Mouse (Mus musculus) spleen, adult 12 weeks (tissue): Measurements from ENCODE around the gene Sorbs1.

Experiments used
- DNase-seq: peaks from one replicate; pipeline ENCODE4 v3.0.0; 2022; ENCODE audit warnings: low spot score

The Sorbs1 gene

DNA sequence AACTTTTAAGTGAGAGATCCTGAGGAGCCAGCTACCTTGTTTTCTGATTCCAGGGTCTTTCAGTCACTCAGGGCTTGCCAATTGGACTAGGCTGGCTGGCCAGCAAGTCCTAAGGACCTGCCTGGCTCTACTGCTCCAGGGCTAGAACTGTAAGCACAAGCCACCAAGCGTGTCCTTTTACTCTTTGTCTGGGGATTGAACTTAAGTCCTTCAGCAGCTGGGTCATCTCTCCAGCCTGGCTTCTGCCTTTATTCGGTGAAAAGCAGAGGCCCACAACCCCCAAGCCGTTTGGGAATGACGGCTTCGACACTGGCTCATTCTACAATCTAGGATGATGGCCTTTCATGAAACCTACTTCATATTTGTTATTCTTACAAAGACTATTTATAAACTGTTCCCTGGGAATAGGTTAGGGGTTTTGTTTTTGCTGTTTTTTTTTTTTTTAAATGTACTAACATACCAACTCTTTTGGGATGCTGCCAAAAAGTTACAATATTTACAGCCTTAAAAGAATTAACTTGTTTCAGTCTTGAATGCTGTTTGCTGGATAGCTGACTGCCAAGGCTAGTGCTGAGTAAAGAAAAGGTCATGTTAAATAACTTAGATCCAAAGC is 167.2 kb downstream of the Sorbs1 start:
- DNase-seq: no peak

GRCm38 (mm10) chr19:40345684-40346083 is 167.9 kb downstream of the Sorbs1 start:
- DNase-seq: peak; percentile 58

DNA sequence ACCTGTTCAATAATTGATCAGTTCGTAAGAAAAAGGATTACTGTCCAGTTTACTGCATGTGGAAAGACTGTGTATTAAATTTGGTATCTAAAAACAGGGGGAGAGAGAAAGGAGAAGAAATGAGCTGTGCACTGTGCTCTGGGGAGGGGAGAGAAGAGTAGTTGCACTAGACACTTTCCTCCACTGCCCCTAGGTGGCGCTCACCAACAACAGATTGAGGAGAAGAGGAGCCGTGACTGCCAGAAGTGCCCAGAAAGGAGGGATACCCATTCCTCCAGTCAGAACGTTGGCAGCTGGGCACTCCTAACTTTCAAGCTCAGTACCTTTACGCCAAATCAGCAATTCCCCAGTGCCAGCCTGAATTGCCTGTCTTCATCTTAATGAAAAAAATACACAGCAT is 170.6 kb downstream of the Sorbs1 start:
- DNase-seq: peak; percentile 67

- no peak for DNase-seq
These were observed 172.4 kb downstream of the Sorbs1 start for GRCm38 (mm10) chr19:40341141-40341540.

- DNase-seq: no peak
These were observed 176.9 kb downstream of the Sorbs1 start for GRCm38 (mm10) chr19:40336694-40337093.

DNA sequence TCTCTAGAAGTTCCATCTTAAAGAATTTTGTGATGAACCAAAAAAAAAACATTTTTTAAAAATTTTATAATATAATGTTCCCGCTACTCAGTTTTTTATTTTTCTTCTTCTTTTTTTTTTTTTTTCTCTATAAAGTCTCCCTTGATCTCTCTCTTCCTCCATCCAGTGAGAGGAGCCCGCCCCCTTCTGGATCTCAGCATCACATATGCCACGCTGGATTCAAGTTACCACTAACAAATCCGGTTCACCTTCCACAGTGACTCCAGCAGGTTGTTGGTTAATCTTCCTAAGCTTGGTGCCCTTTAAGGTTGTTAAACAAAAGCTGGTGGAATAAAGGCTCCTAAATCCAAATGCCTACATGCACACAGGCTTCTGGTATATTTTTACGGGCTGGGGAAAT is 179.7 kb downstream of the Sorbs1 start:
- no peak for DNase-seq

DNA sequence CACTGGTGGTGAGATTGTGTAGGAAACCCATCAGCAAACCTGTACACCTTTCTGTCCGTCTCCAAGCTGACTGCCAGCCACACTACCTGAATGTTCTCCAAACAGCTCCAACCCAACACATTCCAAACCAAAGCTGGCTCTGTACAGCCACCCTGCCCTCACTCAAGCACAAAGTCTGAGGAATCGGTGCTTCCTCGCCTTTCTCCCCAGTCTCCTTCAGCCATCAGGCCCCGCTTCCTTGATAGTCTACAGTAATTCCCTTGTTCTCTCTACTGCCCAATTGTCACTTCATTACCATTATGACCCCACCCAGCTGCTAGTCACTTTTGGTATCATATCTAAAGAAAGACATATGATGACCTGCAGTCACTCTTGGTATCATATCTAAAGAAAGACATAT is 180.5 kb downstream of the Sorbs1 start:
- no peak for DNase-seq

GRCm38 (mm10) chr19:40332303-40332702 is 181.3 kb downstream of the Sorbs1 start:
- no peak for DNase-seq

- no peak for DNase-seq
These were observed 181.7 kb downstream of the Sorbs1 start for GRCm38 (mm10) chr19:40331846-40332245.

- no peak for DNase-seq
These were observed 187.5 kb downstream of the Sorbs1 start for GRCm38 (mm10) chr19:40326126-40326525.

- DNase-seq: no peak
These were observed 188.2 kb downstream of the Sorbs1 start for GRCm38 (mm10) chr19:40325381-40325780.

- no peak for DNase-seq
These were observed 191.4 kb downstream of the Sorbs1 start for GRCm38 (mm10) chr19:40322226-40322625.

GRCm38 (mm10) chr19:40319199-40319598 is 194.4 kb downstream of the Sorbs1 start:
- DNase-seq: no peak

- no peak for DNase-seq
These were observed 195.1 kb downstream of the Sorbs1 start for GRCm38 (mm10) chr19:40318511-40318910.

DNA sequence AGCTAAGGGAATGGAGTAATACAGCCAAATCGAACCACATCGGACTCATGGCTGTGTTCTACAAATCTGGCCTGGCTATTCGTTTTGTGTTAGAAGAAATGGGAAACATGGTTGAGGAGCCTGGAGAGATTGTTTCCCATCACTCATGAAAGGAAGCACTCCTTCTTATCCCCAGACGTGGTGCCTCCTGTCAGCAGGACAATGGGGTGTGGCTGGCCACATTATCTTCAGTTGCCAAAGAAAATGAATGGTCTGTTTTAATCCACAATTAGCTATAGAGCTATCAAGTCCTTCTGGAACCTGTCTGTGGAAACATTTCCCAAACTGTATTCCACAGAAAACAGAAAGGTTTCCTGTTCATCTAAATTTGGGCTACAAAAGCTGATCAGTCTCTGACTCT is 196.6 kb downstream of the Sorbs1 start:
- DNase-seq: no peak

DNA sequence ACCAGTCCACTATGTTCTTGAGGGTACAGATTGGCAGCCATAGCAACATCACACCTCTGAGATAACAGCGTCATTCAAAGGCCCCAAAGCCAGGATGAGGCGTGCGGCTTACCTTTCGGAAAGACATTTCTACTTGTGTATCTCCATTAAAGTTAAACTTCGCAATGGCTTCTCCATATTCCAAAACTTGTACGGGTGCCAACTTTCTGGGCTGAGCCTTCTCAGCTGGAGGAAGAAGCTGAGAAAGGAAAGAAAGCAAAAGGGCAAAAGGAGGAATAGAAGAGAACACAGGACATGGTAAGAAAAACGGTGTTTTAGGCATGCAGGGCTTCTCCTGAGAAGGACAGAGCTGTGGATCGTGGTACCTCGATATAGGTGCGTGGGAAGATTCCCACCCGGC is 199.3 kb downstream of the Sorbs1 start:
- no peak for DNase-seq

DNA sequence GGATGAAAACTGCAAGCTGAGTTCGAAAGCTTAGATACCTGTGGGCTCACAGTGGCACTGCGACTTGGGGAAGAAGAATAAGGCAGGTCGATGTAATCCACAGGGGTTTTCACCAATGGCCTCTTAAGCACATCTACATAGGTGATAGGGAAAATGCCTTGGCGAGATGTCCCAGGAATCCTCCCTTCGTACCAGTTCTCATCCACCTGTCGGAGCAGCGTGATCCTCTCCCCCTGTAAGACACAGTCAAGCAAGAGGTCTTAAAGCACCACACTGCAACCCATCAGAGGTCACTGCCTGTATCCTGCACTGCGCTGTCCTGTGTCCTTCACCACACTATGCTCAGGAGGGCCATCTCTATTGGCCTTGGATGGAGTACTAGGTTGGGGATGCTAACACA is 201.9 kb downstream of the Sorbs1 start:
- DNase-seq: no peak

- no peak for DNase-seq
These were observed 203.0 kb downstream of the Sorbs1 start for GRCm38 (mm10) chr19:40310410-40311130.

- DNase-seq: no peak
These were observed 203.7 kb downstream of the Sorbs1 start for GRCm38 (mm10) chr19:40309911-40310310.

DNA sequence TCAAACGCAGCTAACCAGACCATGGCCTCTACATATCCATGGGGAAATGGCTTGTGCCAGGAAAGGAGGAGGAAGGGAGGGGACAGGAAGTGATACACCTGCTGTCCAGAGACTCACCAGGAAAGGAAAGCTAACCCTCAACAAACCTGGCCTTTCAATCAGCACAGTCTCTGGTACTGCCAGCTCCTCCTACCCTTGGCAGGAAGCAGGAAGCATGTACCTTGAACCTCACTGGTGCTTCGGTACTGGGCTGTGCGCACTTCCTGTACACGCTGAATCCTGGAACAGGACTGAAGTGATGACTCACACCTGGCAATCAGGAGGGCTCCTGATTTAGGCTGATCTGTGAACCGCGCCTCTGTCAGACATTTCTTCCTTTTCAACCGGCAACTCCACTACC is 206.0 kb downstream of the Sorbs1 start:
- DNase-seq: no peak

GRCm38 (mm10) chr19:40306631-40307030 is 206.9 kb downstream of the Sorbs1 start:
- no peak for DNase-seq

DNA sequence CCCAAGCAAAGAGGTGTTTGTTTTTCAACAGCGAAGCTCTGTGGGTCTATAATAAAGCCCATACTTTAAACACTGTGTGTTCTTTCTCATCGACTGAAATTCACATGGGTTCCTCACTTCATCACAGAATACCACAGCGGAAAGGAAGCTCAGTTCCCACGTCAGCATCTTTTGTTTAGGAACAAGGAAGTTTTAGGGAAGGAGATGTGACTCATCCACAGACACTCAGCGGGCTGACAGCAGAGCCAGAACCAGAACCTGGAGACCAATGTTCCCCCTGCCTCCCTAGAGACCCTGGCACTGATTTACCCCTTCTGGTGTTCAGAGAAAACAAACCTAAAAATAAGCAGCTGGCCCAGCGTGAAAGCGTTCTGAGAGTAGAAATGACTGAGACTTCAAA is 208.1 kb downstream of the Sorbs1 start:
- no peak for DNase-seq

GRCm38 (mm10) chr19:40302916-40303315 is 210.7 kb downstream of the Sorbs1 start:
- DNase-seq: no peak

GRCm38 (mm10) chr19:40302477-40302876 is 211.1 kb downstream of the Sorbs1 start:
- DNase-seq: no peak
